ENCODE assay signal across 9 mouse cellular contexts in the genomic region with DNA sequence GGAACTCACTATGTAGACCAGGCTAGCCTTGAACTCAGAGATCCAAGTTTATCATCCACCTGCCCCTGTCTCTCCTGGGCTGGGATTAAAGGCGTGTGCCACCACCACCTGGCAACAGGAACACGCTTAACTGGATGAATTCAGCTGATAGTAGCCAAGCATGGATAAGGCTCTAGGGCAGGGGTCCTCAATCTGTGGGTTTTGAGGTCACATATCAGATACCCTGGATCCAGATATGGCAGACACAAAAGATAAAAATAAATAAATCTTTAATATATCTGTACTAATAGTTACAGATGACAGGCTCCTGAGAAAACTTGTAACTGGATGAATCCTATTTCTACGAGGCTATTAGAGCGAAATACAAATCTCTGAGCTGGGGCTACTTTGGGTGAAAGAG. TPM values are rescaled to one million over a fixed set of nuclear protein-coding genes. Genes with fewer than 3 reads are reported as not detected.
DNase-seq lines count a peak whose midpoint lies in the region; ATAC-seq and TF ChIP-seq lines count a peak whose summit lies in the region.
"Had no signal": no experiment of that assay in that cellular context is flagged by ENCODE, and none has a peak within 500 bp of the region (broad histone marks: within the 10 kb centered on the region; RNA-seq: fewer than 3 reads in every experiment).

No protein-coding gene starts in this region.

- H3K27me3 ChIP-seq in kidney, embryonic 14.5 days (ENCODE audit: control insufficient read depth, insufficient read depth, low read length), result no peaks in the 10 kb centered on the region
- no peaks in the 10 kb centered on the region for H3K27me3 ChIP-seq in embryonic facial prominence, embryonic 14.5 days (replicated peaks; ENCODE audit: control insufficient read depth, insufficient read depth, low read length)
- H3K27me3 ChIP-seq in intestine, embryonic 16.5 days (replicated peaks; ENCODE audit: control insufficient read depth, insufficient read depth, low read length), result no peaks in the 10 kb centered on the region
- no peaks in the 10 kb centered on the region for H3K27me3 ChIP-seq in midbrain, postnatal 0 days (ENCODE audit: insufficient read depth, low read length)

- H3K27ac ChIP-seq in kidney, embryonic 14.5 days (ENCODE audit: low read depth, low read length), result no peak overlapping the region
- H3K27ac ChIP-seq in embryonic facial prominence, embryonic 14.5 days (replicated peaks; ENCODE audit: low read depth, low read length), result no peak overlapping the region
- no peak overlapping the region for H3K27ac ChIP-seq in intestine, embryonic 16.5 days (ENCODE audit: low read length)
- no peak overlapping the region for H3K27ac ChIP-seq in midbrain, postnatal 0 days (ENCODE audit: low read depth, low read length)

- H3K36me3 ChIP-seq in kidney, embryonic 14.5 days (ENCODE audit: control insufficient read depth, insufficient read depth, low read length), result peaks cover 27% of the 10 kb centered on the region
- H3K36me3 ChIP-seq in embryonic facial prominence, embryonic 14.5 days (ENCODE audit: control insufficient read depth, insufficient read depth, low read length), result peaks cover 35% of the 10 kb centered on the region
- peaks cover 19% of the 10 kb centered on the region for H3K36me3 ChIP-seq in intestine, embryonic 16.5 days (ENCODE audit: control insufficient read depth, insufficient read depth, low read length)
- H3K36me3 ChIP-seq in midbrain, postnatal 0 days (ENCODE audit: insufficient read depth, low read length), result peaks cover 28% of the 10 kb centered on the region

- peak overlapping the region; percentile 52 for H3K4me2 ChIP-seq in kidney, embryonic 14.5 days (replicated peaks; ENCODE audit: low read depth, low read length)
- peak overlapping the region; percentile 64 for H3K4me2 ChIP-seq in embryonic facial prominence, embryonic 14.5 days (ENCODE audit: low read depth, low read length)
- H3K4me2 ChIP-seq in intestine, embryonic 16.5 days (ENCODE audit: low read depth, low read length), result peak overlapping the region; percentile 84
- H3K4me2 ChIP-seq in midbrain, postnatal 0 days (ENCODE audit: low read depth, low read length, poor library complexity, severe bottlenecking), result peak overlapping the region; percentile 69

- peak overlapping the region; percentile 89 for H3K4me3 ChIP-seq in kidney, embryonic 14.5 days (ENCODE audit: low read length)
- peak overlapping the region; percentile 88 for H3K4me3 ChIP-seq in embryonic facial prominence, embryonic 14.5 days (ENCODE audit: low read depth, low read length)
- peak overlapping the region; percentile 88 for H3K4me3 ChIP-seq in intestine, embryonic 16.5 days (ENCODE audit: low read length)
- peak overlapping the region; percentile 93 for H3K4me3 ChIP-seq in midbrain, postnatal 0 days (ENCODE audit: low read depth, low read length)

- DNase-seq in kidney, adult 9 months, result no peak
- DNase-seq in embryonic facial prominence, embryonic 14.5 days (ENCODE audit: low spot score), result no peak
- no peak for DNase-seq in midbrain, postnatal 0 days (ENCODE audit: low spot score)
- DNase-seq in left cerebral cortex, adult 8-10 months (ENCODE audit: low spot score in 2 of 2), result no peak
- no peak for DNase-seq in adrenal gland, adult 2 months
- no peak for DNase-seq in urinary bladder, postnatal 14 days (ENCODE audit: low spot score)
- DNase-seq: gastrocnemius, postnatal 25 days had no signal

- H3K9me3 ChIP-seq in kidney, embryonic 14.5 days (ENCODE audit: control insufficient read depth, low read length), result no peaks in the 10 kb centered on the region
- no peaks in the 10 kb centered on the region for H3K9me3 ChIP-seq in embryonic facial prominence, embryonic 14.5 days (ENCODE audit: control insufficient read depth, low read length)
- H3K9me3 ChIP-seq in intestine, embryonic 16.5 days (ENCODE audit: control insufficient read depth, low read length), result no peaks in the 10 kb centered on the region
- H3K9me3 ChIP-seq in midbrain, postnatal 0 days (ENCODE audit: low read length), result no peaks in the 10 kb centered on the region

- WGBS in kidney, embryonic 14.5 days, result 94% methylated on average over 4 of the region's 4 CpGs
- 79% methylated on average over 4 of the region's 4 CpGs for WGBS in embryonic facial prominence, embryonic 14.5 days
- 91% methylated on average over 4 of the region's 4 CpGs for WGBS in intestine, embryonic 16.5 days
- 90% methylated on average over 4 of the region's 4 CpGs for WGBS in midbrain, postnatal 0 days

- peak overlapping the region; percentile 91; the same call in 1 of the 2 replicates for H3K9ac ChIP-seq in kidney, embryonic 14.5 days (ENCODE audit: low read depth, low read length)
- H3K9ac ChIP-seq in embryonic facial prominence, embryonic 14.5 days (ENCODE audit: low read depth, low read length), result peak overlapping the region; percentile 93
- peak overlapping the region; percentile 94 for H3K9ac ChIP-seq in intestine, embryonic 16.5 days (ENCODE audit: low read depth, low read length)
- peak overlapping the region; percentile 81; the same call in 1 of the 2 replicates for H3K9ac ChIP-seq in midbrain, postnatal 0 days (replicated peaks; ENCODE audit: low read length, poor library complexity, severe bottlenecking)

- ATAC-seq in kidney, embryonic 14.5 days (ENCODE audit: low FRiP score, low TSS enrichment), result no peak
- no peak for ATAC-seq in embryonic facial prominence, embryonic 14.5 days (ENCODE audit: low read depth)
- no peak for ATAC-seq in intestine, embryonic 16.5 days
- no peak for ATAC-seq in midbrain, postnatal 0 days (ENCODE audit: low FRiP score)

- H3K4me1 ChIP-seq in kidney, embryonic 14.5 days (ENCODE audit: control insufficient read depth, insufficient read depth, low read length), result peaks cover 10% of the 10 kb centered on the region
- H3K4me1 ChIP-seq in embryonic facial prominence, embryonic 14.5 days (ENCODE audit: control insufficient read depth, insufficient read depth, low read length), result peaks cover 13% of the 10 kb centered on the region
- H3K4me1 ChIP-seq in intestine, embryonic 16.5 days (ENCODE audit: control insufficient read depth, insufficient read depth, low read length), result peaks cover 5% of the 10 kb centered on the region
- H3K4me1 ChIP-seq in midbrain, postnatal 0 days (ENCODE audit: insufficient read depth, low read length), result peaks cover 6% of the 10 kb centered on the region; the same call in 1 of the 2 replicates

- no peak for TF ChIP-seq CTCF in midbrain, postnatal 0 days (IDR thresholded peaks at IDR 0.05)

RNA-seq across cellular contexts. Expression of a gene that starts 1.3 kb away (rescaled TPM):
- polyA plus RNA-seq in kidney, embryonic 14.5 days (2014; fragmentation: Nextera tagmentation; extraction: Ambion mirVana), result 216 and 237 TPM in 2 replicates
- polyA plus RNA-seq in embryonic facial prominence, embryonic 14.5 days (2014; fragmentation: Nextera tagmentation; extraction: Ambion mirVana), result 182 and 196 TPM in 2 replicates
- polyA plus RNA-seq in intestine, embryonic 16.5 days (2015; fragmentation: Nextera tagmentation; extraction: Ambion mirVana), result 134 and 157 TPM in 2 replicates
- 129 and 132 TPM in 2 replicates for total RNA-seq in midbrain, postnatal 0 days (2014; rRNA removed)
- 161 and 178 TPM in 2 replicates for polyA plus RNA-seq in midbrain, postnatal 0 days (2015; fragmentation: Nextera tagmentation; extraction: Ambion mirVana)
- total RNA-seq in left cerebral cortex, adult 8-10 months (2022), result 10 to 100 TPM; 52.2 to 69.8 (median 66.6) TPM
- total RNA-seq in adrenal gland, adult 2 months (2021), result 10 to 100 TPM; 73.9 to 90.9 TPM
- 157 and 159 TPM in 2 replicates for polyA plus RNA-seq in adrenal gland, adult 2 months (2012; rRNA removed)

RNA-seq across cellular contexts. Expression of a gene that starts 16.6 kb away (rescaled TPM):
- 4.7 and 5.1 TPM in 2 replicates for polyA plus RNA-seq in kidney, embryonic 14.5 days (2014; fragmentation: Nextera tagmentation; extraction: Ambion mirVana)
- 5.5 and 7.1 TPM in 2 replicates for polyA plus RNA-seq in embryonic facial prominence, embryonic 14.5 days (2014; fragmentation: Nextera tagmentation; extraction: Ambion mirVana)
- 324 and 348 TPM in 2 replicates for polyA plus RNA-seq in intestine, embryonic 16.5 days (2015; fragmentation: Nextera tagmentation; extraction: Ambion mirVana)
- 1.2 and 1.3 TPM in 2 replicates for total RNA-seq in midbrain, postnatal 0 days (2014; rRNA removed)
- 0.77 and 0.92 TPM in 2 replicates for polyA plus RNA-seq in midbrain, postnatal 0 days (2015; fragmentation: Nextera tagmentation; extraction: Ambion mirVana)
- total RNA-seq in left cerebral cortex, adult 8-10 months (2022), result 1 to 10 TPM in 1 of 4 experiments, under 1 TPM in 3; 0.37 to 1.2 (median 0.59) TPM
- total RNA-seq in adrenal gland, adult 2 months (2021), result 1 to 10 TPM in 1 of 2 experiments, under 1 TPM in 1; 0.58 to 3.8 TPM
- 1.1 and 1.8 TPM in 2 replicates for polyA plus RNA-seq in adrenal gland, adult 2 months (2012; rRNA removed)

RNA-seq across cellular contexts. Expression of a gene that starts 19.9 kb away (rescaled TPM):
- polyA plus RNA-seq in kidney, embryonic 14.5 days (2014; fragmentation: Nextera tagmentation; extraction: Ambion mirVana), result 3.3 TPM in 2 replicates
- polyA plus RNA-seq in embryonic facial prominence, embryonic 14.5 days (2014; fragmentation: Nextera tagmentation; extraction: Ambion mirVana), result 21.1 and 36.1 TPM in 2 replicates
- 78.2 and 87.5 TPM in 2 replicates for polyA plus RNA-seq in intestine, embryonic 16.5 days (2015; fragmentation: Nextera tagmentation; extraction: Ambion mirVana)
- 1.0 and 2.9 TPM in 2 replicates for total RNA-seq in midbrain, postnatal 0 days (2014; rRNA removed)
- 0.47 and 0.79 TPM in 2 replicates for polyA plus RNA-seq in midbrain, postnatal 0 days (2015; fragmentation: Nextera tagmentation; extraction: Ambion mirVana)
- total RNA-seq in left cerebral cortex, adult 8-10 months (2022), result under 1 TPM in 3 of 4 experiments, not detected in 1; 0.32 to 0.42 (median 0.37) TPM
- 10 to 100 TPM; 65.9 to 86.3 TPM for total RNA-seq in adrenal gland, adult 2 months (2021)
- 93.2 and 189 TPM in 2 replicates for polyA plus RNA-seq in adrenal gland, adult 2 months (2012; rRNA removed)

RNA-seq across cellular contexts. Expression of a gene that starts 30.4 kb away (rescaled TPM):
- 29.9 and 41.5 TPM in 2 replicates for polyA plus RNA-seq in kidney, embryonic 14.5 days (2014; fragmentation: Nextera tagmentation; extraction: Ambion mirVana)
- polyA plus RNA-seq in embryonic facial prominence, embryonic 14.5 days (2014; fragmentation: Nextera tagmentation; extraction: Ambion mirVana), result 30.0 and 33.3 TPM in 2 replicates
- polyA plus RNA-seq in intestine, embryonic 16.5 days (2015; fragmentation: Nextera tagmentation; extraction: Ambion mirVana), result 50.8 and 54.2 TPM in 2 replicates
- 49.6 and 56.3 TPM in 2 replicates for total RNA-seq in midbrain, postnatal 0 days (2014; rRNA removed)
- polyA plus RNA-seq in midbrain, postnatal 0 days (2015; fragmentation: Nextera tagmentation; extraction: Ambion mirVana), result 55.0 and 57.2 TPM in 2 replicates
- 10 to 100 TPM; 45.4 to 50.8 (median 48.0) TPM for total RNA-seq in left cerebral cortex, adult 8-10 months (2022)
- total RNA-seq in adrenal gland, adult 2 months (2021), result 10 to 100 TPM; 50.9 to 70.8 TPM
- polyA plus RNA-seq in adrenal gland, adult 2 months (2012; rRNA removed), result 52.6 and 65.2 TPM in 2 replicates

RNA-seq across cellular contexts. Expression of a gene that starts 41.0 kb away (rescaled TPM):
- polyA plus RNA-seq in kidney, embryonic 14.5 days (2014; fragmentation: Nextera tagmentation; extraction: Ambion mirVana), result 68.6 and 82.9 TPM in 2 replicates
- 69.3 and 72.6 TPM in 2 replicates for polyA plus RNA-seq in embryonic facial prominence, embryonic 14.5 days (2014; fragmentation: Nextera tagmentation; extraction: Ambion mirVana)
- polyA plus RNA-seq in intestine, embryonic 16.5 days (2015; fragmentation: Nextera tagmentation; extraction: Ambion mirVana), result 93.1 and 94.5 TPM in 2 replicates
- 27.0 and 40.8 TPM in 2 replicates for total RNA-seq in midbrain, postnatal 0 days (2014; rRNA removed)
- 120 and 122 TPM in 2 replicates for polyA plus RNA-seq in midbrain, postnatal 0 days (2015; fragmentation: Nextera tagmentation; extraction: Ambion mirVana)
- total RNA-seq in left cerebral cortex, adult 8-10 months (2022), result 10 to 100 TPM; 41.6 to 49.3 (median 46.1) TPM
- 10 to 100 TPM; 34.8 to 65.0 TPM for total RNA-seq in adrenal gland, adult 2 months (2021)
- 75.3 and 79.6 TPM in 2 replicates for polyA plus RNA-seq in adrenal gland, adult 2 months (2012; rRNA removed)

Comparison
In these comparisons a context has a peak if more than half of its experiments do, and no peak if none do; other contexts are left out.
1. RNA of a gene that starts 16.6 kb away (polyA plus RNA-seq): 324 to 348 TPM in intestine, embryonic 16.5 days; 5.5 to 7.1 TPM in embryonic facial prominence, embryonic 14.5 days, 4.7 to 5.1 TPM in kidney, embryonic 14.5 days, 1.1 to 1.8 TPM in adrenal gland, adult 2 months and 0.77 to 0.92 TPM in midbrain, postnatal 0 days; every median in the first group is over 10 times any median in the second.
2. Peak in every context shown above with its lines, with median percentiles within 50 percentile points of each other: H3K4me2 ChIP-seq, H3K4me3 ChIP-seq and H3K9ac ChIP-seq.